Mouse (Mus musculus): ENCODE results near the gene Radil.

Gene Radil

GRCm38 (mm10) chr5:142448623-142449022 lies 102.3 kb downstream of the Radil start:
- no peak for DNase-seq (ENCODE audit: low read depth, low spot score)

GRCm38 (mm10) chr5:142448076-142448475 lies 102.8 kb downstream of the Radil start:
- DNase-seq (ENCODE audit: low read depth, low spot score): peak; percentile 94

GRCm38 (mm10) chr5:142445709-142446108 lies 105.2 kb downstream of the Radil start:
- DNase-seq (ENCODE audit: low read depth, low spot score): no peak

- DNase-seq (ENCODE audit: low read depth, low spot score): no peak
These were observed 105.9 kb downstream of the Radil start for GRCm38 (mm10) chr5:142444791-142445531.

- no peak for DNase-seq (ENCODE audit: low read depth, low spot score)
These were observed 106.9 kb downstream of the Radil start for GRCm38 (mm10) chr5:142443994-142444393.

- no peak for DNase-seq (ENCODE audit: low read depth, low spot score)
These were observed 107.4 kb downstream of the Radil start for GRCm38 (mm10) chr5:142443514-142443913.

GRCm38 (mm10) chr5:142442045-142442440 lies 108.9 kb downstream of the Radil start:
- no peak for DNase-seq (ENCODE audit: low read depth, low spot score)

- peak; percentile 20 for DNase-seq (ENCODE audit: low read depth, low spot score)
These were observed 109.4 kb downstream of the Radil start for GRCm38 (mm10) chr5:142441332-142442044.

GRCm38 (mm10) chr5:142440451-142441147 lies 110.3 kb downstream of the Radil start:
- DNase-seq (ENCODE audit: low read depth, low spot score): peak; percentile 89

- peak; percentile 16 for DNase-seq (ENCODE audit: low read depth, low spot score)
These were observed 110.9 kb downstream of the Radil start for GRCm38 (mm10) chr5:142439911-142440432.

GRCm38 (mm10) chr5:142438380-142438938 lies 112.4 kb downstream of the Radil start:
- DNase-seq (ENCODE audit: low read depth, low spot score): no peak

GRCm38 (mm10) chr5:142435736-142436135 lies 115.2 kb downstream of the Radil start:
- no peak for DNase-seq (ENCODE audit: low read depth, low spot score)

Data from A20 (cell line).